Mouse (Mus musculus): ENCODE measurements around the gene Slc16a11. TPM values are rescaled to one million over a fixed set of nuclear protein-coding genes. Genes with fewer than 3 reads are reported as not detected.

The Slc16a11 gene
- polyA plus RNA-seq, 1 experiment from 2014 or later: 1.8 TPM

- peak; percentile 82 for ATAC-seq
- peak overlapping the region; percentile 81 for H3K4me2 ChIP-seq
- WGBS (ENCODE audit: insufficient replicate concordance): 2% methylated on average over 19 of the region's 19 CpGs
- H3K9me3 ChIP-seq (replicated peaks): no peaks in the 10 kb centered on the region
- H3K9ac ChIP-seq: peak overlapping the region; percentile 60
- peak overlapping the region; percentile 50 for H3K4me3 ChIP-seq
- H3K36me3 ChIP-seq: no peaks in the 10 kb centered on the region
- H3K27ac ChIP-seq: peak overlapping the region; percentile 70
- H3K4me1 ChIP-seq: peaks cover 90% of the 10 kb centered on the region
- H3K27me3 ChIP-seq (replicated peaks): peaks cover 50% of the 10 kb centered on the region
These were observed 16.3 kb downstream of the Slc16a11 start for GRCm38 (mm10) chr11:70228828-70229227.

- 2% methylated on average over 39 of the region's 39 CpGs for WGBS (ENCODE audit: insufficient replicate concordance)
- no peak for ATAC-seq
- H3K9ac ChIP-seq: peak within 1 kb of the TSS; percentile 60
- no peaks in the 10 kb centered on the region for H3K9me3 ChIP-seq (replicated peaks)
- peaks cover 50% of the 10 kb centered on the region for H3K27me3 ChIP-seq (replicated peaks)
- H3K36me3 ChIP-seq: peaks cover under 1% of the 10 kb centered on the region; the same call in 1 of the 2 replicates
- peak within 1 kb of the TSS; percentile 50 for H3K4me3 ChIP-seq
- H3K27ac ChIP-seq: peak within 1 kb of the TSS; percentile 70
- H3K4me1 ChIP-seq: peaks cover 90% of the 10 kb centered on the region
- H3K4me2 ChIP-seq: peak within 1 kb of the TSS; percentile 81
These were observed 16.9 kb downstream of the Slc16a11 start, which contains the start of gene Bcl6b for GRCm38 (mm10) chr11:70229260-70230010. TSS of gene Bcl6b (minus strand) at chr11:70229798.

- H3K4me3 ChIP-seq: peak overlapping the region; percentile 50
- H3K9ac ChIP-seq: peak overlapping the region; percentile 60
- peak overlapping the region; percentile 81 for H3K4me2 ChIP-seq
- no peak overlapping the region for H3K27ac ChIP-seq
- H3K36me3 ChIP-seq: peaks cover 9% of the 10 kb centered on the region
- peak; percentile 57 for ATAC-seq
- WGBS (ENCODE audit: insufficient replicate concordance): under 1% methylated on average over 31 of the region's 32 CpGs
- peaks cover 50% of the 10 kb centered on the region for H3K27me3 ChIP-seq (replicated peaks)
- H3K9me3 ChIP-seq (replicated peaks): no peaks in the 10 kb centered on the region
- H3K4me1 ChIP-seq: peaks cover 90% of the 10 kb centered on the region
These were observed 17.7 kb downstream of the Slc16a11 start for GRCm38 (mm10) chr11:70230239-70230727.

- peaks cover 29% of the 10 kb centered on the region for H3K27me3 ChIP-seq (replicated peaks)
- peaks cover 18% of the 10 kb centered on the region for H3K36me3 ChIP-seq
- peaks cover 87% of the 10 kb centered on the region for H3K4me1 ChIP-seq
- peak overlapping the region; percentile 48; the same call in 1 of the 2 replicates for H3K9ac ChIP-seq
- WGBS (ENCODE audit: insufficient replicate concordance): 31% methylated on average over 9 of the region's 10 CpGs
- H3K9me3 ChIP-seq (replicated peaks): no peaks in the 10 kb centered on the region
- H3K4me3 ChIP-seq: peak overlapping the region; percentile 35
- H3K27ac ChIP-seq: no peak overlapping the region
- no peak for ATAC-seq
- H3K4me2 ChIP-seq: peak overlapping the region; percentile 56
These were observed 20.0 kb downstream of the Slc16a11 start for GRCm38 (mm10) chr11:70232546-70232945.

- no peak for ATAC-seq
- Histone ChIP-seq H3K9ac (no peak overlapping the region), H3K27me3 (replicated peaks) (peaks cover 24% of the 10 kb centered on the region), H3K4me3 (0 out of 2 replicates have a peak overlapping the region, but pooled peaks have one; percentile 35), H3K27ac (no peak overlapping the region), H3K36me3 (peaks cover 18% of the 10 kb centered on the region), H3K9me3 (replicated peaks) (no peaks in the 10 kb centered on the region), H3K4me2 (peak overlapping the region; percentile 56), H3K4me1 (peaks cover 82% of the 10 kb centered on the region)
- WGBS (ENCODE audit: insufficient replicate concordance): 56% methylated on average over 8 of the region's 8 CpGs
These were observed 20.5 kb downstream of the Slc16a11 start for GRCm38 (mm10) chr11:70233016-70233415.

GRCm38 (mm10) chr11:70234037-70234436 lies 21.5 kb downstream of the Slc16a11 start:
- 46% methylated on average over 5 of the region's 5 CpGs for WGBS (ENCODE audit: insufficient replicate concordance)
- Histone ChIP-seq H3K4me1 (peaks cover 79% of the 10 kb centered on the region), H3K36me3 (peaks cover 18% of the 10 kb centered on the region), H3K4me2 (no peak overlapping the region), H3K9me3 (replicated peaks) (no peaks in the 10 kb centered on the region), H3K4me3 (no peak overlapping the region), H3K9ac (no peak overlapping the region), H3K27me3 (replicated peaks) (peaks cover 14% of the 10 kb centered on the region), H3K27ac (peak overlapping the region; percentile 96)
- ATAC-seq: no peak

- WGBS (ENCODE audit: insufficient replicate concordance): 35% methylated on average over 8 of the region's 8 CpGs
- peaks cover 75% of the 10 kb centered on the region for H3K4me1 ChIP-seq
- peaks cover 18% of the 10 kb centered on the region for H3K36me3 ChIP-seq
- peak overlapping the region; percentile 96 for H3K27ac ChIP-seq
- ATAC-seq: no peak
- peaks cover 9% of the 10 kb centered on the region for H3K27me3 ChIP-seq (replicated peaks)
- no peak overlapping the region; the same call in 1 of the 2 replicates for H3K9ac ChIP-seq
- H3K4me3 ChIP-seq: no peak overlapping the region
- no peaks in the 10 kb centered on the region for H3K9me3 ChIP-seq (replicated peaks)
- 0 out of 2 replicates have a peak overlapping the region, but pooled peaks have one; percentile 0 for H3K4me2 ChIP-seq
These were observed 21.9 kb downstream of the Slc16a11 start for GRCm38 (mm10) chr11:70234497-70234896.

GRCm38 (mm10) chr11:70235254-70235900 lies 22.8 kb downstream of the Slc16a11 start:
- no peak for ATAC-seq
- Histone ChIP-seq H3K9me3 (replicated peaks) (no peaks in the 10 kb centered on the region), H3K36me3 (peaks cover 18% of the 10 kb centered on the region), H3K4me3 (no peak overlapping the region), H3K4me2 (no peak overlapping the region; the same call in 1 of the 2 replicates), H3K27ac (peak overlapping the region; percentile 96), H3K4me1 (peaks cover 69% of the 10 kb centered on the region), H3K9ac (no peak overlapping the region), H3K27me3 (replicated peaks) (peaks cover under 1% of the 10 kb centered on the region)
- 84% methylated on average over 12 of the region's 12 CpGs for WGBS (ENCODE audit: insufficient replicate concordance)

GRCm38 (mm10) chr11:70236717-70237116 lies 24.2 kb downstream of the Slc16a11 start:
- peak overlapping the region; percentile 87 for H3K4me2 ChIP-seq
- WGBS (ENCODE audit: insufficient replicate concordance): 12% methylated on average over 7 of the region's 7 CpGs

GRCm38 (mm10) chr11:70237457-70238167 lies 25.1 kb downstream of the Slc16a11 start, which contains the start of gene 0610010K14Rik:
TSS of gene 0610010K14Rik (minus strand) at chr11:70237914.
- Histone ChIP-seq H3K27ac (peak within 1 kb of the TSS; percentile 96), H3K9me3 (replicated peaks) (no peaks in the 10 kb centered on the region), H3K36me3 (peaks cover 18% of the 10 kb centered on the region), H3K9ac (peak within 1 kb of the TSS; percentile 95), H3K4me2 (peak within 1 kb of the TSS; percentile 87), H3K4me1 (peaks cover 62% of the 10 kb centered on the region), H3K4me3 (peak within 1 kb of the TSS; percentile 98), H3K27me3 (replicated peaks) (no peaks in the 10 kb centered on the region)
- peak; percentile 92 for ATAC-seq
- under 1% methylated on average over 66 of the region's 70 CpGs for WGBS (ENCODE audit: insufficient replicate concordance)

More at GRCm38 (mm10) chr11:70236717-70237116, 24.2 kb downstream of the Slc16a11 start:
- Histone ChIP-seq H3K27me3 (replicated peaks) (no peaks in the 10 kb centered on the region), H3K9ac (peak overlapping the region; percentile 95), H3K4me3 (peak overlapping the region; percentile 98), H3K9me3 (replicated peaks) (no peaks in the 10 kb centered on the region), H3K36me3 (peaks cover 18% of the 10 kb centered on the region), H3K27ac (peak overlapping the region; percentile 96), H3K4me1 (peaks cover 68% of the 10 kb centered on the region)
- ATAC-seq: no peak
